Mouse (Mus musculus) intestine, embryonic 14.5 days (tissue): Measurements from ENCODE around the gene Rpgrip1. TPM values are rescaled to one million over a fixed set of nuclear protein-coding genes. Genes with fewer than 3 reads are reported as not detected.

Source experiments
- ATAC-seq: fragments of 200-750 bp; cut with Nextera tagmentation; replicated peaks from 2 replicates; pipeline ENCODE4 v1.8.0; 2017; ENCODE audit warnings: low read depth, moderate number of reproducible peaks, moderate TSS enrichment, moderate library complexity; ENCODE audit not compliant: low FRiP score, low TSS enrichment
- DNase-seq: peaks from one replicate; pipeline ENCODE4 v3.0.0-alpha.2; 2018; ENCODE audit warnings: low spot score
- H3K27ac ChIP-seq: fragments of 300-500 bp; sonication (generic); 2 replicates; pipeline ENCODE4 v1.5.1; 2014; ENCODE audit warnings: low read depth, mild to moderate bottlenecking, control low read depth
- H3K27me3 ChIP-seq: fragments of 300-500 bp; sonication (generic); replicated peaks from 2 replicates; pipeline ENCODE4 v1.6.1; 2014; ENCODE audit warnings: low read length, control low read depth; ENCODE audit not compliant: control insufficient read depth, insufficient read depth
- H3K36me3 ChIP-seq: fragments of 300-500 bp; sonication (generic); 2 replicates; pipeline ENCODE4 v1.6.1; 2014; ENCODE audit warnings: low read length, control low read depth; ENCODE audit not compliant: control insufficient read depth, insufficient read depth
- H3K4me1 ChIP-seq: fragments of 300-500 bp; sonication (generic); replicated peaks from 2 replicates; pipeline ENCODE4 v1.6.1; 2014; ENCODE audit warnings: low read length, control low read depth, mixed read lengths; ENCODE audit not compliant: control insufficient read depth, insufficient read depth
- H3K4me2 ChIP-seq: fragments of 300-500 bp; sonication (generic); 2 replicates; pipeline ENCODE4 v1.6.1; 2014; ENCODE audit warnings: low read length
- H3K4me3 ChIP-seq: fragments of 300-500 bp; sonication (generic); 2 replicates; pipeline ENCODE4 v1.5.1; 2014; ENCODE audit warnings: low read depth, low read length, control low read depth, mixed read lengths
- H3K9ac ChIP-seq: fragments of 300-500 bp; sonication (generic); 2 replicates; pipeline ENCODE4 v1.6.1; 2014; ENCODE audit warnings: mild to moderate bottlenecking, low read length
- H3K9me3 ChIP-seq: fragments of 300-500 bp; sonication (generic); 2 replicates; pipeline ENCODE4 v1.6.1; 2016; ENCODE audit warnings: low read length, control low read depth; ENCODE audit not compliant: control insufficient read depth
- WGBS: fragments of 180-500 bp; shearing (Covaris S2); extraction: QIAGEN DNeasy Blood & Tissue Kit; methylation state at CpG from one replicate; pipeline ENCODE4 v1.1.7; 2014; 5-methylcytosine and 5-hydroxymethylcytosine counted together
- polyA plus RNA-seq: library from polyadenylated mRNA; unstranded; fragments of >200 nt; fragmentation: Nextera tagmentation; extraction: Ambion mirVana; gene quantifications from 2 replicates; pipeline ENCODE4 v1.2.1, GENCODE M21; 2014

Gene Rpgrip1
- polyA plus RNA-seq, 1 experiment from 2014 or later, result 76.9 TPM

DNA sequence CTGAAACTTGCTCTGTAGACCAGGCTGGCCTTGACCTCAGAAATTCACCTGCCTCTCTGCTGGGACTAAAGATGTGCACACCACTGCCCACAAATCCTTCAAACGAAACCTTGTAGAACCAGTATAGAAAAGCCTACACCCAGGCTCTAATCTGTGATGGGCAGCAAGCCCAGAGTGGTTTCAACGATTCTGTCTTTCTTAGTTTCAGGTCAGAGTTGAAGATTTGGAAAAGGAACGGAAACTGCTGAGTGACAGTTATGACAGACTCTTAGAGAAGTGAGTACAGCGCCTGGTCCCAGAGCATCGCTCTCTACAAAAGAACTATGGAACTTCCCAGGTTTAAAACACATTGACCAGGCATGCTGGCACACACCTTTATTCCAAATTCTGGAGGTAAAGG, 23.1 kb downstream of the Rpgrip1 start:
- 86% methylated on average over 5 of the region's 5 CpGs for WGBS

DNA sequence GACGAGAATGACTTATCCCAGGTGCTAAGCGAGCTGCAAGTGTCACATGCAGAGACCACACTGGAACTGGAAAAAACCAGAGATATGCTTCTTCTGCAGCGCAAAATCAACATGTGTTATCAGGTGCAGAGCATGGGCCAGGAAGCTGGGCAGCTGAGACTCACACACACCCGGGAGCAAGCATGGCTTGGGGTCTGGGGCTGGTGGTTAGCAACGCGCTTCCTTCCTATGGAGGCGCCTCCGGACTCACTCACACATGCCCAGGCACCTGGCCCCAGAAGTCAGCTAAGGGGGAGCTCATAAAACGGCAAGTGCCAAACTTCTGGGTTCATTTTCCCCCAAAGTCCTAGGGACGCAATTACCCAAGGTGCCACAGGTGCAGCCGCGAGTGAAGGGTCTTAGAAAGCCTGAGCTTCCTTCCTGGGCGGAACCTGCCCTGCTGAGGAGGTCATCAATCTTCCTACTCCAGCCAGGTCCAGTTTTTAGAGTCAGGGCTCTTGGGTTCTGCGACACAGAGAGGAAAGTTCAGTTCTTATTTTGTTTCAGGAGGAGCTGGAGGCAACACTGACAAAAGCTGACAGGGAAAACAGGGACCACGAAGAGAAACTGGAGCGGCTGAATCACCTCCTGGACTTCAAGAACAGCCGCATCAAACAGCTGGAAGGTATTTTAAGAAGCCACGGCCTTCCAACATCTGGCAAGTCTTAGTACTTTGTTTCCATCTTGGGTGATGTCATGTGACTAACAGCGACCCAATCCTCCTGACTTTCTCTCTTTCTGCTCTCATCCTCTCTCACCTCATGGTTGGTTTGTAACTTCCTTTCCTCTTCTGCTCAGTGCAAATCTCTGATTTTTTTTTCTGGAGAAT, 30.3 kb downstream of the Rpgrip1 start:
- H3K4me3 ChIP-seq, result no peak overlapping the region
- no peak overlapping the region for H3K27ac ChIP-seq
- H3K27me3 ChIP-seq, result no peaks in the 10 kb centered on the region
- 46% methylated on average over 19 of the region's 19 CpGs for WGBS
- ATAC-seq, result no peak
- DNase-seq, result no peak
- no peak overlapping the region for H3K9ac ChIP-seq
- no peaks in the 10 kb centered on the region for H3K36me3 ChIP-seq
- no peaks in the 10 kb centered on the region for H3K9me3 ChIP-seq
- 0 out of 2 replicates have a peak, but pooled peaks cover 8% of the 10 kb centered on the region for H3K4me1 ChIP-seq
- peak overlapping the region; percentile 29 for H3K4me2 ChIP-seq

More for the DNA sequence above, 23.1 kb downstream of the Rpgrip1 start:
- H3K27me3 ChIP-seq, result no peaks in the 10 kb centered on the region
- no peaks in the 10 kb centered on the region for H3K4me1 ChIP-seq
- no peak overlapping the region for H3K27ac ChIP-seq
- H3K4me3 ChIP-seq, result no peak overlapping the region
- no peak for ATAC-seq
- no peaks in the 10 kb centered on the region for H3K36me3 ChIP-seq
- no peaks in the 10 kb centered on the region for H3K9me3 ChIP-seq
- DNase-seq, result no peak
- H3K4me2 ChIP-seq, result no peak overlapping the region
- H3K9ac ChIP-seq, result no peak overlapping the region

DNA sequence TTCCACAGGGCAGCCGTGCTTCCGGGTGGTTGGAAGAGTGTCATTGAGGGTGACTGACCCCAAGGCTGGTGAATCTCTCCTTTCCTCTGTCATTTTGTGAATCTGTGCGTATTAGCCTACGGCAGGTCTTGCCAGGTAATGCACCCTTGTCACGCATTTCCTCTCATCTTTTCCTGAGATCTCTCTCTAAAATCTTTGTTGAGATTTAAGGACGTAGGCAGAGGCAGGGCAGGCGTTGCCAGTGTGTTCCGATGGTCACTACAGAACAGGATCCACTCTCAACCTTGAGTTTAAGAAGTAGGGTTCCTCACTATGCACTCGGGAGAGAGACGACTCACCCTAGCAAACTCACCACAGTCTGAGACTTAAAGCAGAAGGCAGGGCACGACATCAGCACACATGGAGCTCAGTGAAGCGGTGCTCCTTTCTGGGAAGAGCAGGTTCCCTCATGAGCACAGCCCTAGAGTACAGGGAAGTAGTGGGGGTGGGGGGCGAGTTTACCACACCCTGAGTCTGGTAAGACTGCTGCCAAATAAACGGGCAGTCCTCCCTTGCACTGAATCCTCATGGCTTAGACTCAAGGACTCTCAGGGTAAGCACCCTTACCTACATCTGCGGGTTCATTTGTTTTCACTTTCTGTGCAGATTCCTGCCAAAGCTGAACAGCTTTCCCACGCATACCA, 31.1 kb downstream of the Rpgrip1 start:
- Histone ChIP-seq H3K4me2 (peak overlapping the region; percentile 29), H3K4me1 (0 out of 2 replicates have a peak, but pooled peaks cover 8% of the 10 kb centered on the region), H3K27ac (no peak overlapping the region), H3K27me3 (no peaks in the 10 kb centered on the region), H3K4me3 (no peak overlapping the region), H3K36me3 (no peaks in the 10 kb centered on the region), H3K9me3 (no peaks in the 10 kb centered on the region), H3K9ac (no peak overlapping the region)
- DNase-seq, result no peak
- no peak for ATAC-seq
- 66% methylated on average over 16 of the region's 16 CpGs for WGBS

DNA sequence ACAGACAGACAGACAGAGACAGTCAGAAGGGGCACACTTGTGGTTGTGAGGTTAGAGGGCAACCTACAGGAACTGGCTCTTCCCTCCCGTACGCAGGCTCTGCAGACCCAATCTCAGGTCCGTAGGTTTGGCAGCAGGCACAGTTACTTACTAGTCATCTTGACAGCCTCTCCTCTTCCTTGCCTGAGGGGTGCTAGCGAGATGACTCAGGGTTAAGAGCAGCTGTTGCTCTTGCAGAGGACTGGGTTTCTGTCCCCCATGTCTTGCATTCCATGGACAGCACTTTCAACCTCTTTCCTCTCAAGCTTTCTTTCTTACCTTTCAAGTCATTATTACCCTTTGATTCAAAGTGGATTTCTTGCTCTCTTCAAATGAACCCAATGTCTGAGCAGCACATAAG, 33.7 kb downstream of the Rpgrip1 start:
- no peak overlapping the region for H3K4me2 ChIP-seq
- no peaks in the 10 kb centered on the region for H3K36me3 ChIP-seq
- H3K9me3 ChIP-seq, result no peaks in the 10 kb centered on the region
- H3K4me3 ChIP-seq, result no peak overlapping the region
- DNase-seq (no peak), ATAC-seq (no peak)
- no peak overlapping the region for H3K9ac ChIP-seq
- H3K27ac ChIP-seq, result no peak overlapping the region
- 73% methylated on average over 4 of the region's 4 CpGs for WGBS
- 0 out of 2 replicates have a peak, but pooled peaks cover 8% of the 10 kb centered on the region for H3K4me1 ChIP-seq
- no peaks in the 10 kb centered on the region for H3K27me3 ChIP-seq

DNA sequence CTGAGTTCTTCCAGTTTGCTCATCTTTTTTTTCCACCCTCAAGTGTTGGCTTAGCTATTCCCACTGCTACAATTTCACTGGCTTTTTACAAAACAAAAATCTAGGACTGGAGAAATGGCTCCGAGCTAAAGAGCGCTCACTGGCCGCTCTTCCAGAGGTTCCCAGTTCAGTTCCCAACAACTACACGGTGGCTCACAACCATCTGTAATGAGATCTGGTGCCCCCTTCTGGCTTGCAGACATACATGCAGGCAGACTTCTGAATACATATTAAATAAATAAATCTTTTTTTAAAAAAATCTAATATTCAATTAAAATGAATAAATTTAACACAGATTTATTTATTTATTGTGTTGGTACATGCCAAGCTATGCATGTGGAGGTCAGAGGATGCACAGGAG, 36.0 kb downstream of the Rpgrip1 start:
- no peaks in the 10 kb centered on the region for H3K4me1 ChIP-seq
- no peak overlapping the region for H3K27ac ChIP-seq
- no peak overlapping the region for H3K4me2 ChIP-seq
- ATAC-seq, result no peak
- WGBS, result 59% methylated on average over 4 of the region's 4 CpGs
- H3K9ac ChIP-seq, result no peak overlapping the region
- DNase-seq, result no peak
- no peaks in the 10 kb centered on the region for H3K36me3 ChIP-seq
- no peaks in the 10 kb centered on the region for H3K9me3 ChIP-seq
- H3K27me3 ChIP-seq, result no peaks in the 10 kb centered on the region
- H3K4me3 ChIP-seq, result no peak overlapping the region

DNA sequence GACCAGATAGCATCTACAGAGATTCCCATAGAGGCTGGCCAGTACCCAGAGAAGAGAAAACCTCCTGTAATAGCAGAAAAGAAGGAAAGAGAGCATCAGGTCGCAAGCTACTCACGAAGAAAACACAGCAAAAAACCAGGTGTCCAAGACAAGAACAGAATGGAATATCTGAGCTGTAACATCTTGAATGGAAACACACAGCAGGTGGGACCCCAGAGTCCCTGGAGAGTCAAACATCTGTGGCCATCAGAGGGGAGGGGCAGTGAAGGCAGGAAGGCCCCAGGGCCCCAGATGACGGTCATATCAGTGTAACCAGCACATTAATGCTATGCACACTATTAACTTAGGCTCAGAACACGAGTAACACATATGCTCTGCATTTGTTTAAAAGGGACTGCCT, 39.4 kb downstream of the Rpgrip1 start:
- 67% methylated on average over 4 of the region's 4 CpGs for WGBS
- Histone ChIP-seq H3K36me3 (no peaks in the 10 kb centered on the region), H3K27ac (no peak overlapping the region), H3K4me2 (no peak overlapping the region), H3K27me3 (no peaks in the 10 kb centered on the region), H3K9me3 (no peaks in the 10 kb centered on the region), H3K4me1 (no peaks in the 10 kb centered on the region), H3K9ac (no peak overlapping the region), H3K4me3 (no peak overlapping the region)
- ATAC-seq (no peak), DNase-seq (no peak)

DNA sequence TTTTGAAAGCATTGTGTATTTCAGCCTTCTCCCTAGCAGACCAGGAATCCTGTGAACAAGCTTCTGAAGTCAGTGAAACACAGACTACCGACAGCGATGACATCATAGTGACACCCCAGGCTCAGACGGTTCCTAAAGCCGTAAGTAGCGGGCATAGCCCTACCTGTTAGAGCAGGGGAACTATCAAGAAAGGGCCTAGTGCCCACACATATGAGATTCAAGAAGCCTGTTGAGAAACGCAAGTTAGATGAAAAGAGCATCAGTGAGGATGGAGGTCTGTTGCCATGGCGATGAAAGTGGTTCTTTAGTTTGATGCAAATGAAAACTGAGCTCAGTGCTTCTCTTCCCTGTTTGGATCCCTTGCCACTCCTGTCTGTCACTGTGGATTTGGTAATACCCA, 41.7 kb downstream of the Rpgrip1 start:
- H3K4me1 ChIP-seq, result no peaks in the 10 kb centered on the region
- H3K27me3 ChIP-seq, result no peaks in the 10 kb centered on the region
- H3K4me3 ChIP-seq, result no peak overlapping the region
- 41% methylated on average over 7 of the region's 7 CpGs for WGBS
- no peak overlapping the region for H3K4me2 ChIP-seq
- no peak overlapping the region for H3K9ac ChIP-seq
- H3K27ac ChIP-seq, result no peak overlapping the region
- ATAC-seq, result no peak
- no peaks in the 10 kb centered on the region for H3K9me3 ChIP-seq
- H3K36me3 ChIP-seq, result no peaks in the 10 kb centered on the region
- no peak for DNase-seq

DNA sequence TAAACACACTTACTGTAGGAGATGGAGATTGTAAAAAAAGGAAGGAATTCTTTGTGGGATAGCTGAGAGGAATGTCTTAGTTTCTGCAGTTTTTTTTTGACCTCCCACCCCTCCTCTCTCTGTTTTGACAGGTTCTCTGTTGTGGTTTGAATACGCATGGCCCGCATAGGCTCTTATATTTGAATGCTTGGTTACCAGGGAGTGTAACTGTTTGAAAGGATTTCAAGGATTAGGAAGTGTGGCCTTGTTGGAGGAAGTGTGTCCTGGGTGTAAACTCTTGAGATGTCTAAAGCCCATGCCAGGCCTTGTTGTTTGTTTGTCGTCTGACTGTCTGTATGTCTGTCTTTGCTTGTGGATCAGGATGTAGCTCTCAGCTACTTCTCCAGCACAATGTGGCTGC, 42.1 kb downstream of the Rpgrip1 start:
- ATAC-seq (no peak), DNase-seq (no peak)
- H3K4me3 ChIP-seq, result no peak overlapping the region
- no peaks in the 10 kb centered on the region for H3K27me3 ChIP-seq
- WGBS, result 54% methylated on average over 3 of the region's 3 CpGs
- no peaks in the 10 kb centered on the region for H3K9me3 ChIP-seq
- H3K27ac ChIP-seq, result no peak overlapping the region
- no peaks in the 10 kb centered on the region for H3K36me3 ChIP-seq
- H3K4me2 ChIP-seq, result no peak overlapping the region
- no peaks in the 10 kb centered on the region for H3K4me1 ChIP-seq
- H3K9ac ChIP-seq, result no peak overlapping the region
